Mouse (Mus musculus): ENCODE results near the gene Tcf25.

Tcf25 gene

GRCm38 (mm10) chr8:123349073-123349472 lies 24.5 kb upstream of the Tcf25 start:
- no peak for DNase-seq (ENCODE audit: low spot score)

GRCm38 (mm10) chr8:123352118-123352517 lies 21.4 kb upstream of the Tcf25 start:
- no peak for DNase-seq (ENCODE audit: low spot score)

GRCm38 (mm10) chr8:123352786-123353185 lies 20.8 kb upstream of the Tcf25 start:
- peak; percentile 67 for DNase-seq (ENCODE audit: low spot score)

- DNase-seq (ENCODE audit: low spot score), result no peak
Measured at GRCm38 (mm10) chr8:123353216-123353615, 20.3 kb upstream of the Tcf25 start.

GRCm38 (mm10) chr8:123361082-123361739 lies 12.3 kb upstream of the Tcf25 start:
- DNase-seq (ENCODE audit: low spot score), result peak; percentile 86

- DNase-seq (ENCODE audit: low spot score), result peak; percentile 93
Measured at GRCm38 (mm10) chr8:123374239-123374578, 656 bp downstream of the Tcf25 start.

GRCm38 (mm10) chr8:123375701-123376100 lies 2.1 kb downstream of the Tcf25 start:
- DNase-seq (ENCODE audit: low spot score), result no peak

- no peak for DNase-seq (ENCODE audit: low spot score)
Measured at GRCm38 (mm10) chr8:123376106-123376505, 2.6 kb downstream of the Tcf25 start.

GRCm38 (mm10) chr8:123381711-123382110 lies 8.2 kb downstream of the Tcf25 start:
- no peak for DNase-seq (ENCODE audit: low spot score)

GRCm38 (mm10) chr8:123382516-123382915 lies 9.0 kb downstream of the Tcf25 start:
- no peak for DNase-seq (ENCODE audit: low spot score)

GRCm38 (mm10) chr8:123384883-123385540 lies 11.5 kb downstream of the Tcf25 start:
- no peak for DNase-seq (ENCODE audit: low spot score)

GRCm38 (mm10) chr8:123387041-123387440 lies 13.5 kb downstream of the Tcf25 start:
- no peak for DNase-seq (ENCODE audit: low spot score)

GRCm38 (mm10) chr8:123387801-123388200 lies 14.2 kb downstream of the Tcf25 start:
- DNase-seq (ENCODE audit: low spot score), result no peak

GRCm38 (mm10) chr8:123389026-123389425 lies 15.5 kb downstream of the Tcf25 start:
- DNase-seq (ENCODE audit: low spot score), result no peak

- DNase-seq (ENCODE audit: low spot score), result no peak
Measured at GRCm38 (mm10) chr8:123398308-123398707, 24.8 kb downstream of the Tcf25 start.

GRCm38 (mm10) chr8:123401936-123402335 lies 28.4 kb downstream of the Tcf25 start:
- DNase-seq (ENCODE audit: low spot score), result no peak

GRCm38 (mm10) chr8:123402730-123403326 lies 29.3 kb downstream of the Tcf25 start:
- DNase-seq (ENCODE audit: low spot score), result no peak

- DNase-seq (ENCODE audit: low spot score), result no peak
Measured at GRCm38 (mm10) chr8:123404521-123404920, 31.0 kb downstream of the Tcf25 start.

GRCm38 (mm10) chr8:123406786-123407185 lies 33.2 kb downstream of the Tcf25 start, which contains the start of gene Mc1r:
Mc1r (plus strand) TSS chr8:123407107.
- peak; percentile 76 for DNase-seq (ENCODE audit: low spot score)

- DNase-seq (ENCODE audit: low spot score), result no peak
Measured at GRCm38 (mm10) chr8:123407612-123408011, 34.1 kb downstream of the Tcf25 start.

- no peak for DNase-seq (ENCODE audit: low spot score)
Measured at GRCm38 (mm10) chr8:123408586-123409544, 35.3 kb downstream of the Tcf25 start.

- peak; percentile 46 for DNase-seq (ENCODE audit: low spot score)
Measured at GRCm38 (mm10) chr8:123410049-123410587, 36.6 kb downstream of the Tcf25 start.
